Mouse (Mus musculus) hindbrain, embryonic 13.5 days (tissue): Measurements from ENCODE around the gene Ccnd1. TPM values are rescaled to one million over a fixed set of nuclear protein-coding genes. Genes with fewer than 3 reads are reported as not detected.

Experiments
- ATAC-seq: fragments of 200-750 bp; cut with Nextera tagmentation; 2 replicates; pipeline ENCODE4 v1.8.0; 2017; ENCODE audit warnings: moderate TSS enrichment; ENCODE audit not compliant: low FRiP score
- H3K27ac ChIP-seq: fragments of 300-500 bp; sonication (generic); 2 replicates; pipeline ENCODE4 v1.5.1; 2015; ENCODE audit warnings: inconsistent platforms, mild to moderate bottlenecking, moderate library complexity
- H3K27me3 ChIP-seq: fragments of 300-500 bp; sonication (generic); 2 replicates; pipeline ENCODE4 v1.6.1; 2015; ENCODE audit warnings: mild to moderate bottlenecking, inconsistent platforms
- H3K36me3 ChIP-seq: fragments of 300-500 bp; sonication (generic); 2 replicates; pipeline ENCODE4 v1.6.1; 2015; ENCODE audit warnings: mild to moderate bottlenecking, inconsistent platforms
- H3K4me1 ChIP-seq: fragments of 300-500 bp; sonication (generic); replicated peaks from 2 replicates; pipeline ENCODE4 v1.6.1; 2015; ENCODE audit warnings: inconsistent platforms
- H3K4me2 ChIP-seq: fragments of 300-500 bp; sonication (generic); 2 replicates; pipeline ENCODE4 v1.6.1; 2015; ENCODE audit warnings: inconsistent platforms, mild to moderate bottlenecking, moderate library complexity
- H3K4me3 ChIP-seq: fragments of 300-500 bp; sonication (generic); 2 replicates; pipeline ENCODE4 v1.5.1; 2015; ENCODE audit warnings: mild to moderate bottlenecking, inconsistent platforms
- H3K9ac ChIP-seq: fragments of 300-500 bp; sonication (generic); 2 replicates; pipeline ENCODE4 v1.6.1; 2015; ENCODE audit warnings: mild to moderate bottlenecking, inconsistent platforms
- H3K9me3 ChIP-seq: fragments of 300-500 bp; sonication (generic); 2 replicates; pipeline ENCODE4 v1.6.1; 2016; ENCODE audit warnings: inconsistent platforms
- WGBS: fragments of 180-500 bp; shearing (Covaris S2); methylation state at CpG from one replicate; pipeline ENCODE4 v1.1.7; 2015; 5-methylcytosine and 5-hydroxymethylcytosine counted together
- polyA plus RNA-seq: library from polyadenylated mRNA; unstranded; fragments of >200 nt; fragmentation: Nextera tagmentation; extraction: Ambion mirVana; gene quantifications from 2 replicates; pipeline ENCODE4 v1.2.1, GENCODE M21; 2015

Gene Ccnd1
- polyA plus RNA-seq, 1 experiment from 2014 or later: 54.9 TPM

DNA sequence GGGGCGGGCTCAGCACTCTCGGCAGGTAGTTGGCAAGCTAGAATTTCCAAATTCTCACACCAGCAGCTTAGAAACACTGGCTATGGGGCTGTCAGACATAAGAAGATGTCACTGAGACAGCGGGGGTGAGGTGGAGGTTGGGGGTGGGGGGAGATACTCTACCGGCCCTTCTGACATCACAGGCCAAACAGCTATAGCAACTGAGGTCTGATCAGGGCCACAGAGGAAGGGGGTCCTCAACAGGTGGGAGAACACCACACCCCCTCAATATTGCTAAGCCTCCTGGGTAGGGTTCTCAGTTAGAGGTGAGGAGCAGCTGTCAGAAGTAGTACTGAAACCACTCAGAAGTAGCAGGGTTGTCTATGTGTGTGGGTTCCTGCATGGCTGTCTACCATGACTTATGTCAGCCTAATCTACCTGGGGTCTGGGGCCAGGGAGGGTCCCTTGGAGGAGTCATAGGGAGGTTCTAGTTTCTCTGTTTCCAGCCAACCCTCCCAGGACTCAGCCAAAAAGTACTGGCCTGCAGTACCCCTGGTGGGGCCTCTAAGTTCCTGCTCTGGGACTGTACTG is 3.3 kb downstream of the Ccnd1 start:
- Histone ChIP-seq H3K27ac (no peak overlapping the region), H3K4me1 (peaks cover 57% of the 10 kb centered on the region), H3K36me3 (peaks cover 17% of the 10 kb centered on the region), H3K9me3 (no peaks in the 10 kb centered on the region), H3K27me3 (peaks cover 38% of the 10 kb centered on the region), H3K4me2 (peak overlapping the region; percentile 91; the same call in 1 of the 2 replicates), H3K9ac (0 out of 2 replicates have a peak overlapping the region, but pooled peaks have one; percentile 20), H3K4me3 (no peak overlapping the region)
- 86% methylated on average over 4 of the region's 4 CpGs for WGBS
- ATAC-seq: no peak

- Histone ChIP-seq H3K36me3 (peaks cover 18% of the 10 kb centered on the region), H3K9me3 (no peaks in the 10 kb centered on the region), H3K4me3 (no peak overlapping the region), H3K27ac (no peak overlapping the region), H3K4me1 (peaks cover 52% of the 10 kb centered on the region), H3K4me2 (no peak overlapping the region), H3K27me3 (peaks cover 29% of the 10 kb centered on the region), H3K9ac (peak overlapping the region; percentile 20; the same call in 1 of the 2 replicates)
- no peak for ATAC-seq
- WGBS: 59% methylated on average over 5 of the region's 5 CpGs
Observed at GRCm38 (mm10) chr7:144935563-144935962, 4.2 kb downstream of the Ccnd1 start.

- Histone ChIP-seq H3K36me3 (peaks cover 20% of the 10 kb centered on the region), H3K27ac (no peak overlapping the region), H3K9ac (no peak overlapping the region), H3K4me1 (peaks cover 52% of the 10 kb centered on the region), H3K4me3 (no peak overlapping the region), H3K4me2 (no peak overlapping the region), H3K9me3 (no peaks in the 10 kb centered on the region), H3K27me3 (peaks cover 23% of the 10 kb centered on the region)
- WGBS: 48% methylated on average over 5 of the region's 5 CpGs
- ATAC-seq: no peak
Observed at GRCm38 (mm10) chr7:144934901-144935300, 4.8 kb downstream of the Ccnd1 start.

- H3K36me3 ChIP-seq: peaks cover 31% of the 10 kb centered on the region
- H3K4me1 ChIP-seq: peaks cover 51% of the 10 kb centered on the region
- 0 out of 2 replicates have a peak overlapping the region, but pooled peaks have one; percentile 29 for H3K9ac ChIP-seq
- ATAC-seq: no peak
- H3K27ac ChIP-seq: no peak overlapping the region
- H3K27me3 ChIP-seq: peaks cover 12% of the 10 kb centered on the region
- WGBS: 94% methylated on average over 8 of the region's 8 CpGs
- H3K4me3 ChIP-seq: no peak overlapping the region
- no peaks in the 10 kb centered on the region for H3K9me3 ChIP-seq
- no peak overlapping the region for H3K4me2 ChIP-seq
Observed at GRCm38 (mm10) chr7:144933796-144934195, 5.9 kb downstream of the Ccnd1 start.

DNA sequence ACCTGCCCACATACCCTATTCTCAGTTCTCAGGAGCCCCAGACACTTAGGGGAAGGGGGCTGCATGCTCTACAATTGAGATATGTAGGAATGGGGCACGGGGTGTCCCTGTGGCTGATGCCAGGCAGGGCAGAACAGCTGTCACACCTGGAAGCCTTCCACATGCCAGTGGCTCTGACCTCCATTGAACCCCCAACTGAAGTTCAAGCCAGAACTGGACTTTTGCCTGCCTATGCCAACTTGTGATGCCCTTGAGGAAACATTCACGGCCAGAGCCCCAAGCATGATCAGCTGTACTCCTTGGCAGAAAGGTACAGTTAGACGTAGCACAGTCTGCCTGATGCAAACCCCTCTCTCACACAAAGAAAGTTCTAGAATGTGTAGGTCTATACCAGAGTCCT is 6.4 kb downstream of the Ccnd1 start:
- Histone ChIP-seq H3K4me3 (no peak overlapping the region), H3K9ac (0 out of 2 replicates have a peak overlapping the region, but pooled peaks have one; percentile 29), H3K4me1 (peaks cover 47% of the 10 kb centered on the region), H3K27ac (no peak overlapping the region), H3K9me3 (no peaks in the 10 kb centered on the region), H3K4me2 (no peak overlapping the region), H3K36me3 (peaks cover 35% of the 10 kb centered on the region), H3K27me3 (peaks cover 8% of the 10 kb centered on the region)
- 84% methylated on average over 3 of the region's 3 CpGs for WGBS
- no peak for ATAC-seq

- no peak for ATAC-seq
- H3K4me1 ChIP-seq: peaks cover 39% of the 10 kb centered on the region
- no peaks in the 10 kb centered on the region for H3K27me3 ChIP-seq
- H3K4me2 ChIP-seq: no peak overlapping the region
- no peak overlapping the region for H3K27ac ChIP-seq
- H3K9ac ChIP-seq: no peak overlapping the region
- WGBS: 78% methylated on average over 18 of the region's 18 CpGs
- H3K9me3 ChIP-seq: no peaks in the 10 kb centered on the region
- peaks cover 43% of the 10 kb centered on the region for H3K36me3 ChIP-seq
- no peak overlapping the region for H3K4me3 ChIP-seq
Observed at GRCm38 (mm10) chr7:144932389-144932937, 7.3 kb downstream of the Ccnd1 start.

GRCm38 (mm10) chr7:144931778-144932177 is 7.9 kb downstream of the Ccnd1 start:
- peaks cover 34% of the 10 kb centered on the region for H3K4me1 ChIP-seq
- H3K27ac ChIP-seq: no peak overlapping the region
- H3K4me3 ChIP-seq: no peak overlapping the region
- no peak overlapping the region for H3K9ac ChIP-seq
- WGBS: 20% methylated on average over 3 of the region's 3 CpGs
- H3K36me3 ChIP-seq: peaks cover 50% of the 10 kb centered on the region
- H3K4me2 ChIP-seq: no peak overlapping the region
- ATAC-seq: no peak
- H3K27me3 ChIP-seq: no peaks in the 10 kb centered on the region
- no peaks in the 10 kb centered on the region for H3K9me3 ChIP-seq

DNA sequence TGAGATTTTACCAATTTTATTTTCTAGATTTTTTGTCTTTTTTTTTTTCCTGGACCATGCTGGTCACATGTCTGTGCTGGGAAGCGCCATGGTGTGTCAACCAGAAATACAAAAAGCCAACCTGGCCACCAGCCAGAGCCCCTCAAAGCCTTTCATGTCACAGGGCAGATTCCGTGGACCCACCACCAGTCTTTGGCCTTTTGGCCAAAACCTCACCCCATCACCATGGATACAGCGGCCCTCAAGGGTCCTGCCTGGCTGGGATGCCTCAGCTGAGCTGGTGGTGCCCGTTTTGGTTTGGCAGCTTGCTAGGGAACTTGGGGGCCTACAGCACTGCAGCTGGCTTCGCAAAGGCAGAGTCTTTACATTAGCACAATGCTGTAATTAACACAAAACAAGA is 9.8 kb downstream of the Ccnd1 start:
- 45% methylated on average over 5 of the region's 5 CpGs for WGBS
- 0 out of 2 replicates have a peak overlapping the region, but pooled peaks have one; percentile 13 for H3K27ac ChIP-seq
- peaks cover 52% of the 10 kb centered on the region for H3K36me3 ChIP-seq
- H3K4me1 ChIP-seq: peaks cover 20% of the 10 kb centered on the region
- H3K9ac ChIP-seq: 0 out of 2 replicates have a peak overlapping the region, but pooled peaks have one; percentile 9
- ATAC-seq: no peak
- no peaks in the 10 kb centered on the region for H3K27me3 ChIP-seq
- H3K4me3 ChIP-seq: no peak overlapping the region
- no peak overlapping the region for H3K4me2 ChIP-seq
- no peaks in the 10 kb centered on the region for H3K9me3 ChIP-seq

GRCm38 (mm10) chr7:144929506-144929905 is 10.2 kb downstream of the Ccnd1 start:
- 80% methylated on average over 8 of the region's 8 CpGs for WGBS
- ATAC-seq: no peak
- Histone ChIP-seq H3K4me2 (no peak overlapping the region), H3K27ac (0 out of 2 replicates have a peak overlapping the region, but pooled peaks have one; percentile 13), H3K4me3 (no peak overlapping the region), H3K27me3 (no peaks in the 10 kb centered on the region), H3K9me3 (no peaks in the 10 kb centered on the region), H3K36me3 (peaks cover 52% of the 10 kb centered on the region), H3K4me1 (peaks cover 20% of the 10 kb centered on the region), H3K9ac (0 out of 2 replicates have a peak overlapping the region, but pooled peaks have one; percentile 9)

DNA sequence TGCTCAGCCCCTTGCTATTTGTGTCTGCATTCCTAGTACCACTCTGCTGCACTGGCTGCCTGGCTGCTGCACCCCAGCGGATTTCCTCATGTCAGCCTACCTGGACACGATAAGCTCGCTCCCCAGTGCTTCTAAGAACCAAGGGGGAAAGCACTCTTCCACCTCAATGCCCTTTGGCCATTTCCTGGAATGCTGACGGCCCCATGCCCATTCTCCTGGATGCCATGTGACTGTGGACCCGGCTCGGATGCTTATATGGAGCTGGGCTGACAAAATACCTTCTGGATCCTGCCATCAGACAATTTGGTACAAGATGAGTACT is 10.9 kb downstream of the Ccnd1 start:
- Histone ChIP-seq H3K4me2 (no peak overlapping the region), H3K9me3 (no peaks in the 10 kb centered on the region), H3K27me3 (no peaks in the 10 kb centered on the region), H3K36me3 (peaks cover 53% of the 10 kb centered on the region), H3K27ac (no peak overlapping the region), H3K4me1 (peaks cover 20% of the 10 kb centered on the region), H3K4me3 (no peak overlapping the region), H3K9ac (no peak overlapping the region)
- no peak for ATAC-seq
- 88% methylated on average over 6 of the region's 6 CpGs for WGBS

DNA sequence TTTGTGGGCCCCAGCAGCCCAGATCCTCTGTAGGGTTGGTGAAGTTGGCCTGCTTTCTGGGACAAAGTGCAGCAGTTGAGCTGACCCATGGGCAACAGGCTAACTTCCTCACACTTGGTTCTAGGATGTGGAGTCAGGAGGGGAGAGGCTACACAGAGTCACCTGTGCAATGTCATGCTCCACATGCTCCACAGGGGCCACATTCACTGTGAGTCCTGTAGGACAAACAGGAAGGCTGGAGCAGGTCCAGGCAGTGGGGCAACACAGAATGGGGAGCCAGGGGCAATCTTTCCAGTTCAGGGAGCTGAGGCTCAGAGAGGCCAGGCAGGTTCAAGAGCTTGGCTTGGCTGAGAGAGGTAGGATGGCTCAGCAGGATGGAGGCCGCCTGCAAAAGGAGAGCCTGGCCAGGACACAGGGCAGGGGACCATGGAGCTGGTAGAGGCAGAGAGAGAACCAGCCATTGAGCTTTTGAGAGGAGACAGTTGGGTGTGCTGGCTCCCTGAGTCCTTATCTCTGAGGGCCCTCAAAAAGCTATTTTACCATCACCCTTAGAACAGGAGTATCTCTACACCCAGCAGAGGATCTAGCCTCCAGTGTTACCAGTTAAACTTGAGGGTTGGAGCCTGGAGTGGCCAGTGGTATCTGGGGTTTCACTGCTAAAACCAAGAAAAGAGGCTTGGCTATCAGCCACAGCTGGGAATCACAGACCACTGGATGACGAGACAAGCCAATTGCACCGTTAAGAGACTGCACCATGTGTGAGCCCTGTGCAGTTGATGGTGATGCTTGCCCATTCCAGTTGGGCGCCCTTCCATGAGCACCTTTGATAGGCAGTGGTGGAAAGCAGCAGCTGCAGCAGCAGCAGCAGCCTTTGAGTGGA is 11.5 kb downstream of the Ccnd1 start:
- H3K27me3 ChIP-seq: no peaks in the 10 kb centered on the region
- no peak overlapping the region for H3K27ac ChIP-seq
- WGBS: 76% methylated on average over 4 of the region's 4 CpGs
- no peak for ATAC-seq
- peaks cover 54% of the 10 kb centered on the region for H3K36me3 ChIP-seq
- no peaks in the 10 kb centered on the region for H3K9me3 ChIP-seq
- no peak overlapping the region for H3K4me2 ChIP-seq
- H3K4me3 ChIP-seq: no peak overlapping the region
- H3K4me1 ChIP-seq: peaks cover 20% of the 10 kb centered on the region
- H3K9ac ChIP-seq: 0 out of 2 replicates have a peak overlapping the region, but pooled peaks have one; percentile 8

GRCm38 (mm10) chr7:144927591-144927990 is 12.1 kb downstream of the Ccnd1 start:
- Histone ChIP-seq H3K9ac (no peak overlapping the region), H3K27me3 (no peaks in the 10 kb centered on the region), H3K36me3 (peaks cover 52% of the 10 kb centered on the region), H3K27ac (no peak overlapping the region), H3K4me1 (peaks cover 20% of the 10 kb centered on the region), H3K4me2 (no peak overlapping the region), H3K9me3 (no peaks in the 10 kb centered on the region), H3K4me3 (no peak overlapping the region)
- WGBS: 87% methylated on average over 2 of the region's 2 CpGs
- no peak for ATAC-seq
